Mouse (Mus musculus) heart, embryonic 11.5 days (tissue): ENCODE results near the gene Cmip. TPM values are rescaled to one million over a fixed set of nuclear protein-coding genes. Genes with fewer than 3 reads are reported as not detected.

ENCODE experiments used
- ATAC-seq: fragments of 200-750 bp; cut with Nextera tagmentation; replicated peaks from 2 replicates; pipeline ENCODE4 v1.8.0; 2017; ENCODE audit warnings: moderate library complexity; ENCODE audit not compliant: insufficient number of reproducible peaks, low FRiP score, low TSS enrichment
- H3K27ac ChIP-seq: fragments of 300-500 bp; sonication (generic); 2 replicates; pipeline ENCODE4 v1.5.1; 2014; ENCODE audit warnings: mild to moderate bottlenecking, low read depth, low read length
- H3K27me3 ChIP-seq: fragments of 300-500 bp; sonication (generic); 2 replicates; pipeline ENCODE4 v1.6.1; 2014; ENCODE audit warnings: mild to moderate bottlenecking, low read length, mixed read lengths; ENCODE audit not compliant: control insufficient read depth, insufficient read depth
- H3K36me3 ChIP-seq: fragments of 300-500 bp; sonication (generic); 2 replicates; pipeline ENCODE4 v1.6.1; 2014; ENCODE audit warnings: mild to moderate bottlenecking, low read length, moderate library complexity, mixed read lengths; ENCODE audit not compliant: control insufficient read depth, insufficient read depth
- H3K4me1 ChIP-seq: fragments of 300-500 bp; sonication (generic); 2 replicates; pipeline ENCODE4 v1.6.1; 2014; ENCODE audit warnings: low read length; ENCODE audit not compliant: control insufficient read depth, insufficient read depth
- H3K4me2 ChIP-seq: fragments of 300-500 bp; sonication (generic); 2 replicates; pipeline ENCODE4 v1.6.1; 2014; ENCODE audit warnings: mild to moderate bottlenecking, moderate library complexity
- H3K4me3 ChIP-seq: fragments of 300-500 bp; sonication (generic); 2 replicates; pipeline ENCODE4 v1.5.1; 2014; ENCODE audit warnings: low read depth, low read length
- H3K9ac ChIP-seq: fragments of 300-500 bp; sonication (generic); 2 replicates; pipeline ENCODE4 v1.6.1; 2014; ENCODE audit warnings: mild to moderate bottlenecking, low read depth, low read length, moderate library complexity
- H3K9me3 ChIP-seq: fragments of 300-500 bp; sonication (generic); replicated peaks from 2 replicates; pipeline ENCODE4 v1.6.1; 2016; ENCODE audit warnings: low read length; ENCODE audit not compliant: control insufficient read depth
- WGBS: fragments of 180-500 bp; shearing (Covaris S2); extraction: QIAGEN DNeasy Blood & Tissue Kit; methylation state at CpG from one replicate; pipeline ENCODE4 v1.1.7; 2014; ENCODE audit not compliant: insufficient replicate concordance; 5-methylcytosine and 5-hydroxymethylcytosine counted together
- polyA plus RNA-seq: library from polyadenylated mRNA; unstranded; fragments of >200 nt; fragmentation: Nextera tagmentation; extraction: Ambion mirVana; gene quantifications from 2 replicates; pipeline ENCODE4 v1.2.1, GENCODE M21; 2014

The Cmip gene
- polyA plus RNA-seq, 1 experiment from 2014 or later, result 8.6 TPM

DNA sequence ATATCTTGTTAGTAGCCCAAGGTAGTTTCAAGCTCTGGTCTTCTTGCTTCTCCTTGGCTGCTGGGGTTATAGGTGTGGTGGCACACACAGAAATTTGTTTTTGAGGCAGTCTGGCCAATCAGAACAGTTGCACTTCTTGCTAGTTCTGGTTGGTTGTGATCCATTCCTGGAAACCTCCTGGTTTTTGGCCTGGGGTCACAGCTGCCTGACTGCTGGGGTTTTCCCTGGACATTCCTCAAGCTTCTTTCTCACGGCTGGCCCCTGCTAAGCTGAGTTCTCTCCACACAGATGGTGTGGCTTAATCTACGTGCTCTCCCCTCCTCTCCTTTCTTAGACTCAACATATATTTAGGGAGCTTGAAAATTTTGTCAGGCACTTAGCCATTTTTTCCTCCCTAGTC lies 73.0 kb downstream of the Cmip start:
- 65% methylated on average over 2 of the region's 2 CpGs for WGBS
- no peaks in the 10 kb centered on the region for H3K27me3 ChIP-seq
- H3K9me3 ChIP-seq, result no peaks in the 10 kb centered on the region
- no peak for ATAC-seq
- no peak overlapping the region for H3K27ac ChIP-seq
- H3K4me3 ChIP-seq, result no peak overlapping the region
- no peak overlapping the region for H3K4me2 ChIP-seq
- peaks cover 24% of the 10 kb centered on the region for H3K4me1 ChIP-seq
- no peaks in the 10 kb centered on the region for H3K36me3 ChIP-seq
- H3K9ac ChIP-seq, result no peak overlapping the region

DNA sequence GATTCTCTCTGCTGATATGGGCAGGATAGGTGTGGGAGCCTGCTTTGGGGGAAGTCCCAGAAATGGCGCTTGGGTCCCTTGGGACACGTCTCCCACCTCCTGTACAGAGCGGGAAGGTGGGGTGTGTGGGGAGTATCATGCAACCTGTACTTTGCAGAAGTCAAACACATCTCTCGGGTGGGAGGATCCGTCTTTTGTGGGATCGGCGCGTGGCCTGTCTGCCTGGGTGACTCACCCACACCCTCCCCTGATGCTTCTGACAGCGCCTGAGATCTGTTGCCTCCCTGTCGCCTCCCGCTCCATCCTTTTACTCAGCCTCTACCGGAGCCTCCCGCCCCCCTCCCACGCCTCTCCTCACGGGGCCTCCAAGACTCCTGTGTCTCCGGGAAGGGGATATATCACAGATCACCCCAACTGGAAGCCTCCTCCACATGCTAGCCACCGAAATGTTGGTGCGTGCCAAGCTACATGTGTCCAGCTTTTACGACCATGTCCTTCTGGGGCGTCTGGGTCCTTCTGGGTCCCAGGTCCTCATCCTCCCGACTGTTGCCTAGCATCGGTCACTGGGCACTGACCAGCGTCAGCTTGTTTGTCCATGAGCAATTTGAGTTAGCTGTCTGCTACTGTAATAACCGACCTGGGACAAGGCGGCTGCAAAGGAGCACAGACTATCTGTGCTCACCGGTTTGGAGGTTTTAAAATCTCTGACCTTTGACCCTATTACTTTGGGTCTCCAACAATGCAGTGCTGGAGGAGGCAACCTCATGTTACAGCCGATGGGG lies 75.6 kb downstream of the Cmip start:
- H3K4me1 ChIP-seq, result peaks cover 26% of the 10 kb centered on the region
- H3K36me3 ChIP-seq, result no peaks in the 10 kb centered on the region
- H3K4me3 ChIP-seq, result no peak overlapping the region
- H3K9me3 ChIP-seq, result no peaks in the 10 kb centered on the region
- no peak for ATAC-seq
- H3K27ac ChIP-seq, result no peak overlapping the region
- H3K9ac ChIP-seq, result no peak overlapping the region
- no peaks in the 10 kb centered on the region for H3K27me3 ChIP-seq
- 78% methylated on average over 27 of the region's 27 CpGs for WGBS
- H3K4me2 ChIP-seq, result no peak overlapping the region

DNA sequence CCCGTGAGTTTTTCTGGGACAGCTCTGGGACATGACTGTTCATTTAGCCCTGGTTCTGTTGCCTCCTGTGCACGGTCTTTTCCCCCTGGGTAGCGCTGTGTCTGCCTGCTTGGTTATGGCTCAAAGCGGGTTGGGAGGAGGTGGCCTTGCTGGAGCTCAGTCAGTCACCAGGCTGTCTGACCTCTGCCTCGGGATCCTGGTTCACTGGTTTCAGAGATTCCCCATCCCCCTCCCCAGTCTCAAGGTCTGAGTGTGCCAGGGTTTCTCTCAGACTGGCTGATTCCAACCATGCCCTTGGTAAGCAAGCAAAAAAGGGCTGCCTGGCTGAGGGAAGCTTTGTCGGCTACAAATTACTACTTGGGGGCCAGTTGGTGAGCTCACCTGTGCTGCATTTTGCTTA lies 76.8 kb downstream of the Cmip start:
- Histone ChIP-seq H3K9me3 (no peaks in the 10 kb centered on the region), H3K36me3 (no peaks in the 10 kb centered on the region), H3K9ac (no peak overlapping the region), H3K4me3 (no peak overlapping the region), H3K27me3 (no peaks in the 10 kb centered on the region), H3K27ac (0 out of 2 replicates have a peak overlapping the region, but pooled peaks have one; percentile 29), H3K4me2 (no peak overlapping the region), H3K4me1 (peaks cover 29% of the 10 kb centered on the region)
- WGBS, result 54% methylated on average over 6 of the region's 6 CpGs
- no peak for ATAC-seq

DNA sequence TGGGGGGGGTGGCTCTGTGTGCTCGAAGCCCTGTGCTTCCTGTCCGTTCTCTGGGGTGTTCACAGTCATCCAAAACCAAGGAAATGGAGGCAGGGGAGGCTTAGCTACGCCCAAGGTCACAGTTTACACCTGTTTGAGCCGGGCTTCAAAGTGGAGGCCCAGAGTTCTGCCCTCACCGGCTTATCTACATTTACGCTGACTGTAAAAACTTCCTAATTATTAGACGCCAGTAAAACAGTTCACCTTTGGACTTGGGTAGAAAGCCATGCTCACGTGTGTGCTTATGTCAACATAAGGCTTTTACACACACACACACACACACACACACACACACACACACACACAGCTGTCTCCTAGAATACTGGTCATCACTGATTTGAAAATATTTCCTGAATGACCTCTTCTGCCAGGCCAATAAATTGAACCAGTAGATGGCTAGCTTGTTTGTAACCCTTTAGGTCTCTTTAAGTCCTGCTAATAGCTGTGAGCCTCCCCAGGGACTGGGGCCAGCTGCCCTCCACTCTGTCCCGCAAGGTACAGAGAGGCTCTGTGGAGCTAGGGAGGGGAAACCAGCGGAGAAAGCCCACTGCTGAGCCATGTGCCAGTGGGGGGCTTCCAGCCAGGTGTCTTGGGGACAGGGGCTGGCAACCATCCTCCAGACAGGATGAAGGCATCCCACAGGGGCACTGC lies 77.3 kb downstream of the Cmip start:
- 60% methylated on average over 10 of the region's 10 CpGs for WGBS
- no peak overlapping the region for H3K4me3 ChIP-seq
- H3K27me3 ChIP-seq, result no peaks in the 10 kb centered on the region
- no peak overlapping the region for H3K9ac ChIP-seq
- no peak for ATAC-seq
- H3K9me3 ChIP-seq, result no peaks in the 10 kb centered on the region
- H3K36me3 ChIP-seq, result no peaks in the 10 kb centered on the region
- peaks cover 35% of the 10 kb centered on the region for H3K4me1 ChIP-seq
- no peak overlapping the region for H3K4me2 ChIP-seq
- peak overlapping the region; percentile 54; the same call in 1 of the 2 replicates for H3K27ac ChIP-seq

DNA sequence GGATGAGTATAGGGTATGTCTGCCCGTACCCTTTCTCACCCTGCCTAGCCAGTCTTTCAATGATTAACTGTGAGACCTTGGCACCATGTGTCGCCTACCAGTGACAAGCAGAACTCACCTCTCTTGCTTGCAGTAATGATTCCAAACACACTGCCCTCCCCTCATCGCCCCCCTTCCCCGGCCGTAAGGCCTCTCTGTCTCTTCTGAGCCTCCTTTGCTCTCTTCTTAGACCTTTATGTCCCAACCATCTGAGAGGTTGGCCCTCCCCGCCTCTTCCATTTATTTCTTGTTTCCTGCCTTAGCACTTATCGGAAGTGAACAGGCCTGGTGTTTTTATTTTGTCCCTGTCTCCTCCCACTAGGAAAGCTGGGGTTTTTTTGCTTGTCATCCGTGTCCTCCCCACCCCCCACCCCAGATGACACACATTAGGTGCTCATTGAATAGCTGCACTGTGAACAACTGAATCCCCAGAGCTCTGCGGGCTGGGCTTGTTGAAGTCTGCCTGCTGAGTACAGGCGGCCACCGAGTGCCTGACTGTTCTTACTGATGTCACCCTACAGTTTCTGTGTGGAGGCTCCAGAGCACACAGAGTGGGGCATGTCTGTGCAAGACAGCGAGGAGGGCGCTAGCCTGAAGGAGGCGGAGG lies 78.0 kb downstream of the Cmip start:
- no peak overlapping the region for H3K4me2 ChIP-seq

DNA sequence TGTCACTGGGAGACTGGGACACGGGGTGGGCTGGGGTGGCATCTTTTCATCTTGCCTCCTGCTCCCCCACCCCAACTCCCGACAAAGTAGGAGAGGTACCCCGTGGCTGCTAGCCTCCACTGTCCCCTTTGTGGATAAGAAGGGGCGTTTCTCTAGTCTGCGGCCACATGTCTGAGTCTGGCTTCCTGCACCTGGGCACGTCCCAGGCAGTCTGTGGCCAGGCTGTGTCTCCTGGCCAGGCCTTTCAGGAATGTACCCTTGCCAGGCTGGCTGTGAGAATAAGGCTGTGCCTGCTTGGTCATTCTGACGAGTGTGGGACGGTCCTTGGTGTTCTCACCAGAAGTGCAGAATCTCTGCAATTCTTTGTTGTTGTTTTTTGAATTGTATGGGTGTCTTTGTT lies 78.6 kb downstream of the Cmip start:
- peaks cover 42% of the 10 kb centered on the region for H3K4me1 ChIP-seq
- no peak for ATAC-seq
- no peak overlapping the region for H3K4me2 ChIP-seq
- no peaks in the 10 kb centered on the region for H3K27me3 ChIP-seq
- H3K36me3 ChIP-seq, result no peaks in the 10 kb centered on the region
- 53% methylated on average over 8 of the region's 8 CpGs for WGBS
- H3K27ac ChIP-seq, result no peak overlapping the region
- H3K9me3 ChIP-seq, result no peaks in the 10 kb centered on the region
- H3K4me3 ChIP-seq, result no peak overlapping the region
- 0 out of 2 replicates have a peak overlapping the region, but pooled peaks have one; percentile 16 for H3K9ac ChIP-seq

More for the DNA sequence above, 78.0 kb downstream of the Cmip start:
- peak overlapping the region; percentile 54; the same call in 1 of the 2 replicates for H3K27ac ChIP-seq
- H3K27me3 ChIP-seq, result no peaks in the 10 kb centered on the region
- 0 out of 2 replicates have a peak, but pooled peaks have one; percentile 44 for ATAC-seq
- H3K36me3 ChIP-seq, result no peaks in the 10 kb centered on the region
- no peaks in the 10 kb centered on the region for H3K9me3 ChIP-seq
- H3K9ac ChIP-seq, result no peak overlapping the region
- no peak overlapping the region for H3K4me3 ChIP-seq
- WGBS, result 45% methylated on average over 14 of the region's 14 CpGs
- peaks cover 42% of the 10 kb centered on the region for H3K4me1 ChIP-seq

DNA sequence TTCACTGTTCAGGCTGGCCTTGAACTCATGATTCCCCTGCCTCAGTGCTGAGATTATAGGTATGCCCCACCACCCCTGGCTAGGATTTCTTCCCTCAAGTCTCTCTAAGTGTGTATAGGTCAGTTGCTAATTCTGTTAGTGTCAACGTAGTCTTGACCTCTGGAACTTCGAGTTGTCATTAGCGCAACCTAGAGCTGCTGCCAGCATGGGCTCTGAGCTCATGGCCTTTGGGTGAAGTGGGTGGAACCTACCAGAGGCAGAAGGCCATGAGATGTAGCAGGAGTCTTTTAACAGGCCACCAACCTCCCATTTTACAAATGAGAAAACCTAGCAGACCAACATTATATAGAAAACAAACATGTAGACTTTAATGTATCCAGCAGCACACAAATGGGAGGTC lies 80.3 kb downstream of the Cmip start:
- H3K36me3 ChIP-seq, result no peaks in the 10 kb centered on the region
- H3K9me3 ChIP-seq, result no peaks in the 10 kb centered on the region
- H3K9ac ChIP-seq, result no peak overlapping the region
- no peak overlapping the region for H3K27ac ChIP-seq
- WGBS, result 80% methylated on average over 3 of the region's 3 CpGs
- H3K27me3 ChIP-seq, result no peaks in the 10 kb centered on the region
- no peak overlapping the region for H3K4me3 ChIP-seq
- peaks cover 42% of the 10 kb centered on the region for H3K4me1 ChIP-seq
- no peak overlapping the region for H3K4me2 ChIP-seq
- no peak for ATAC-seq

DNA sequence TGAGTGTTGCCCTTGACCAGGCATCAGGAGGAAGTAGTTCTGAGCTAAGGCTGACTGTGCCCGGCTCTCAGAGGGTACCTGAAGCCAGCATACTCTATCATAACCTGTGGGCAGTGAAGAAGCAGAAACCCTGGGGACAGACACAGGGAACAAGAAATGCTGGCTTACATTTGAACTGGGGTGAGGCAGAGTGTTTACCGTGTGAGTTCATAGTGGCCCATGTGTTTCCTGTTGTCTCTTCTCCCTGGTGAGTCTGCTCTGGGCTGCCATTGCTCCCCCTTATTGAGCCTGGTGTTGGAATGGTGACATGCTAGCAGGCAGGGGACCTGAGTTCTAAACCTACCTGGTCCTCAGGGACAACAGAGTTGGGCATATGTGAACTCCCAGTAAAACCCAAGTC lies 81.8 kb downstream of the Cmip start:
- Histone ChIP-seq H3K27ac (no peak overlapping the region), H3K9ac (no peak overlapping the region), H3K4me1 (peaks cover 47% of the 10 kb centered on the region), H3K9me3 (no peaks in the 10 kb centered on the region), H3K36me3 (no peaks in the 10 kb centered on the region), H3K4me2 (no peak overlapping the region), H3K4me3 (no peak overlapping the region), H3K27me3 (no peaks in the 10 kb centered on the region)
- no peak for ATAC-seq
- 66% methylated on average over 2 of the region's 2 CpGs for WGBS
